Comparison of ENCODE assay signal across 6 mouse cellular contexts in genomic region chr7:57786102-57786501, GRCm38 (mm10).
A peak's percentile ranks its signal among the peaks of the same experiment; 100 is the strongest.
DNase-seq lines count a peak whose midpoint lies in the region.

No protein-coding gene starts in this region.

- peak; percentile 27 for DNase-seq in cerebellum, adult 11-12 months
- peak; percentile 20 for DNase-seq in cerebellum, adult 8-10 months
- peak; percentile 38 to 42 for DNase-seq in cerebellum, postnatal 10 days
- peak; percentile 10 to 34 for DNase-seq in cerebellum, postnatal 36 days
- peak; percentile 23 to 34 for DNase-seq in left cerebral cortex, adult 18-20 months (ENCODE audit: low spot score in 2 of 2)
- peak; percentile 33 for DNase-seq in right cerebral cortex, adult 18-20 months

Comparison
In these comparisons a context has a peak if more than half of its experiments do, and no peak if none do; other contexts are left out.
1. Peak in every context shown above with its lines: DNase-seq.